47 mouse cellular contexts compared by ENCODE assay signal in genomic region chr2:69224724-69225123, GRCm38 (mm10). TPM values are rescaled to one million over a fixed set of nuclear protein-coding genes. Genes with fewer than 3 reads are reported as not detected.
"Had no signal": no experiment of that assay in that cellular context is flagged by ENCODE, and none has a peak within 500 bp of the region (broad histone marks: within the 10 kb centered on the region; RNA-seq: fewer than 3 reads in every experiment).

No protein-coding gene starts in this region.

- H3K4me3 ChIP-seq: heart, embryonic 10.5 days; heart, embryonic 12.5 days; heart, embryonic 13.5 days; heart, embryonic 15.5 days; hindbrain, embryonic 10.5 days; hindbrain, embryonic 12.5 days; hindbrain, embryonic 13.5 days; hindbrain, embryonic 15.5 days; intestine, embryonic 15.5 days; kidney, embryonic 15.5 days; layer of hippocampus, adult 2 months had no signal

- H3K9ac ChIP-seq: heart, embryonic 12.5 days; heart, embryonic 13.5 days; heart, embryonic 15.5 days; hindbrain, embryonic 12.5 days; hindbrain, embryonic 13.5 days; hindbrain, embryonic 14.5 days; hindbrain, embryonic 15.5 days; intestine, embryonic 15.5 days; kidney, embryonic 15.5 days had no signal

- H3K27me3 ChIP-seq: heart, embryonic 12.5 days; heart, embryonic 13.5 days; heart, embryonic 15.5 days; hindbrain, embryonic 12.5 days; hindbrain, embryonic 13.5 days; hindbrain, embryonic 15.5 days; intestine, embryonic 15.5 days; kidney, embryonic 15.5 days had no signal

- H3K4me2 ChIP-seq: heart, embryonic 11.5 days; heart, embryonic 12.5 days; heart, embryonic 13.5 days; heart, embryonic 15.5 days; hindbrain, embryonic 12.5 days; hindbrain, embryonic 13.5 days; hindbrain, embryonic 14.5 days; hindbrain, embryonic 15.5 days; intestine, embryonic 15.5 days; kidney, embryonic 15.5 days had no signal

- DNase-seq: heart, postnatal 10 days; heart, postnatal 14 days; heart, postnatal 36 days; heart, postnatal 4 days; kidney, adult 11 months; kidney, adult 18-20 months; kidney, adult 2 months; kidney, adult 8-10 months; kidney, adult 9 months; kidney, postnatal 10 days; kidney, postnatal 14 days; kidney, postnatal 25 days; kidney, postnatal 36 days; kidney, postnatal 4 days; layer of hippocampus, adult 9-11 months; layer of hippocampus, postnatal 36 days had no signal

- ATAC-seq: hindbrain, embryonic 16.5 days; hindbrain, postnatal 0 days; inflammation-experienced regulatory T-cells, adult 6 months; intestine, embryonic 15.5 days; intestine, embryonic 16.5 days; intestine, postnatal 0 days had no signal

- H3K36me3 ChIP-seq: heart, embryonic 10.5 days; heart, embryonic 12.5 days; heart, embryonic 13.5 days; heart, embryonic 15.5 days; hindbrain, embryonic 10.5 days; hindbrain, embryonic 12.5 days; hindbrain, embryonic 13.5 days; hindbrain, embryonic 15.5 days; intestine, embryonic 15.5 days; kidney, embryonic 15.5 days had no signal

- H3K4me1 ChIP-seq: heart, embryonic 12.5 days; heart, embryonic 15.5 days; hindbrain, embryonic 12.5 days; intestine, embryonic 15.5 days; kidney, embryonic 15.5 days had no signal

- H3K27ac ChIP-seq: heart, embryonic 10.5 days; heart, embryonic 13.5 days; heart, embryonic 15.5 days; hindbrain, embryonic 10.5 days; hindbrain, embryonic 12.5 days; hindbrain, embryonic 13.5 days; hindbrain, embryonic 14.5 days; hindbrain, embryonic 15.5 days; hindbrain, postnatal 0 days; intestine, embryonic 15.5 days; kidney, embryonic 15.5 days; kidney, postnatal 0 days; layer of hippocampus, adult 2 months had no signal

- H3K9me3 ChIP-seq: heart, embryonic 10.5 days; heart, embryonic 12.5 days; heart, embryonic 13.5 days; heart, embryonic 15.5 days; hindbrain, embryonic 10.5 days; hindbrain, embryonic 12.5 days; hindbrain, embryonic 13.5 days; hindbrain, embryonic 15.5 days; intestine, embryonic 15.5 days; kidney, embryonic 15.5 days had no signal

RNA-seq across cellular contexts. Expression of gene G6pc2, which starts 13.9 kb away (rescaled TPM):
- total RNA-seq: heart, adult 8-10 months; heart, postnatal 10 days; heart, postnatal 14 days; heart, postnatal 25 days; heart, postnatal 36 days; heart, postnatal 4 days; hematopoietic stem cell, adult 5-6 weeks; layer of hippocampus, adult 18-20 months; layer of hippocampus, adult 2 months; layer of hippocampus, adult 8-10 months; layer of hippocampus, postnatal 10 days; layer of hippocampus, postnatal 14 days; layer of hippocampus, postnatal 25 days; layer of hippocampus, postnatal 36 days had no signal
- polyA plus RNA-seq: heart, embryonic 10.5 days; heart, embryonic 12.5 days; heart, embryonic 13.5 days; heart, embryonic 14.5 days; heart, embryonic 15.5 days; heart, embryonic 16.5 days; heart, postnatal 0 days; hindbrain, embryonic 10.5 days; inflammation-experienced regulatory T-cells, adult 6 months; intestine, postnatal 0 days; large intestine, adult 2 months had no signal
